Mouse (Mus musculus) heart, embryonic 13.5 days (tissue): ENCODE measurements around the gene Fbxl19. TPM values are rescaled to one million over a fixed set of nuclear protein-coding genes. Genes with fewer than 3 reads are reported as not detected.

Experiments
- ATAC-seq: fragments of 200-750 bp; cut with Nextera tagmentation; 2 replicates; pipeline ENCODE4 v1.8.0; 2017; ENCODE audit warnings: moderate TSS enrichment; ENCODE audit not compliant: insufficient number of reproducible peaks, low FRiP score, low TSS enrichment; ENCODE audit errors: extremely low read depth
- H3K27ac ChIP-seq: fragments of 300-500 bp; sonication (generic); replicated peaks from 2 replicates; pipeline ENCODE4 v1.5.1; 2015; ENCODE audit warnings: moderate library complexity, mild to moderate bottlenecking, inconsistent platforms
- H3K27me3 ChIP-seq: fragments of 300-500 bp; sonication (generic); replicated peaks from 2 replicates; pipeline ENCODE4 v1.6.1; 2015; ENCODE audit warnings: mild to moderate bottlenecking, inconsistent platforms
- H3K36me3 ChIP-seq: fragments of 300-500 bp; sonication (generic); 2 replicates; pipeline ENCODE4 v1.6.1; 2015; ENCODE audit warnings: mild to moderate bottlenecking, inconsistent platforms
- H3K4me1 ChIP-seq: fragments of 300-500 bp; sonication (generic); 2 replicates; pipeline ENCODE4 v1.6.1; 2015; ENCODE audit warnings: inconsistent platforms
- H3K4me2 ChIP-seq: fragments of 300-500 bp; sonication (generic); 2 replicates; pipeline ENCODE4 v1.6.1; 2015; ENCODE audit warnings: inconsistent platforms, mild to moderate bottlenecking, moderate library complexity
- H3K4me3 ChIP-seq: fragments of 300-500 bp; sonication (generic); 2 replicates; pipeline ENCODE4 v1.5.1; 2015; ENCODE audit warnings: moderate library complexity, mild to moderate bottlenecking, inconsistent platforms
- H3K9ac ChIP-seq: fragments of 300-500 bp; sonication (generic); 2 replicates; pipeline ENCODE4 v1.6.1; 2015; ENCODE audit warnings: inconsistent platforms, mild to moderate bottlenecking, moderate library complexity
- H3K9me3 ChIP-seq: fragments of 300-500 bp; sonication (generic); 2 replicates; pipeline ENCODE4 v1.6.1; 2016; ENCODE audit warnings: inconsistent platforms
- WGBS: fragments of 180-500 bp; shearing (Covaris S2); methylation state at CpG from one replicate; pipeline ENCODE4 v1.1.7; 2015; ENCODE audit warnings: mixed read lengths; 5-methylcytosine and 5-hydroxymethylcytosine counted together
- microRNA counts: library from miRNA; unstranded; fragments of <30 nt; microRNA quantifications from one replicate; lab custom pipeline; 2016
- microRNA-seq: library from miRNA; unstranded; fragments of <30 nt; microRNA quantifications from one replicate; pipeline ENCODE4, GENCODE M21; 2016
- polyA plus RNA-seq: library from polyadenylated mRNA; unstranded; fragments of >200 nt; fragmentation: Nextera tagmentation; extraction: Ambion mirVana; gene quantifications from 2 replicates; pipeline ENCODE4 v1.2.1, GENCODE M21; 2015

Fbxl19 gene
- polyA plus RNA-seq, 1 experiment from 2014 or later: 1.8 TPM

DNA sequence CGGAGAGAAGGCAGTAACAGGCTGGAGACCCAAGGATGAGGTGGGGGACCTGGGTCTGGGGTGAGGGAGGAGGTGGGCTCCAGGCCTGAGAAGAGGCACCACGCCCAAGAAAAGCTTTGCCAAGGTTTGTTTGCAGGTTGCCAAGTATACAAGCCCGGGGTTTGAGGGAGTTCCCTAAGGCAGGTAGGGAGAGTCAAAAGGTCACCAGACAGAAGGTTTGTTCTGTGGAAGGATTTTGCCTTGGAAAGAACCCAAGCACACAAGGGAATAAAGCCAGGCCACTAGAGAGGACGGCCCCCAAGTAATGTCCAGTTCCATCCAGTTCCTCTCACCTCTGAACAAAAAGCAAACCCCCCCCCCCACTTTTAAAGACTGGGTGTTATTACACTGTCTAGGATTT lies 66.9 kb downstream of the Fbxl19 start:
- Histone ChIP-seq H3K36me3 (peaks cover 8% of the 10 kb centered on the region; the same call in 1 of the 2 replicates), H3K4me2 (no peak overlapping the region), H3K4me3 (no peak overlapping the region), H3K9ac (no peak overlapping the region), H3K27me3 (no peaks in the 10 kb centered on the region), H3K27ac (no peak overlapping the region), H3K4me1 (peaks cover 14% of the 10 kb centered on the region), H3K9me3 (no peaks in the 10 kb centered on the region)
- 74% methylated on average over 4 of the region's 4 CpGs for WGBS
- no peak for ATAC-seq

- 62% methylated on average over 3 of the region's 3 CpGs for WGBS
- no peak for ATAC-seq
- peaks cover 14% of the 10 kb centered on the region for H3K4me1 ChIP-seq
- H3K27ac ChIP-seq: no peak overlapping the region
- H3K4me2 ChIP-seq: no peak overlapping the region
- no peaks in the 10 kb centered on the region for H3K27me3 ChIP-seq
- H3K9ac ChIP-seq: no peak overlapping the region
- H3K4me3 ChIP-seq: no peak overlapping the region
- H3K9me3 ChIP-seq: no peaks in the 10 kb centered on the region
- H3K36me3 ChIP-seq: peaks cover 8% of the 10 kb centered on the region; the same call in 1 of the 2 replicates
Observed at GRCm38 (mm10) chr7:127812292-127812691, 67.9 kb downstream of the Fbxl19 start.

DNA sequence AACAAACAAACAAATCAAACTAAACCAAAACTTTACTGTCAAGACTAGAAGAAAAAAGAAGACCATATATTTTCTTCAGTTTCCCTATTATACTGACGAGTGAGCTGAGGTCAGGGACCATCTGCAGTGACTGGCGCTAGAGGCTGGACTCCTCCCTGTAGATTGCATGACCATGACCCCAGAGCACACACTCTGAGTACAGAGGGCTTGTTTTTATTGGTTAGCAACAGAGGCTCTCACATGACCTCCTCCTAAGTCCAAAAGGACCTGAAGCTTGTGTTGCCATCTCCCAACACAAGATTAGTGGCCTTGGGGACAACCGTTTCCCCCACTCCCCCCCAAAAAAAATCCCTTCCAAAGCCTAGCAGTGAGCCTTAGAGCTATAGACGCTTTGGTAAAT lies 69.5 kb downstream of the Fbxl19 start:
- Histone ChIP-seq H3K4me2 (0 out of 2 replicates have a peak overlapping the region, but pooled peaks have one; percentile 14), H3K36me3 (peaks cover 8% of the 10 kb centered on the region; the same call in 1 of the 2 replicates), H3K9me3 (no peaks in the 10 kb centered on the region), H3K27ac (peak overlapping the region; percentile 53), H3K4me1 (peaks cover 14% of the 10 kb centered on the region), H3K9ac (no peak overlapping the region), H3K27me3 (no peaks in the 10 kb centered on the region), H3K4me3 (no peak overlapping the region)
- 73% methylated on average over 4 of the region's 4 CpGs for WGBS
- ATAC-seq: no peak

GRCm38 (mm10) chr7:127814241-127814921 lies 70.0 kb downstream of the Fbxl19 start:
- H3K9ac ChIP-seq: no peak overlapping the region
- peaks cover 8% of the 10 kb centered on the region; the same call in 1 of the 2 replicates for H3K36me3 ChIP-seq
- H3K27me3 ChIP-seq: no peaks in the 10 kb centered on the region
- ATAC-seq: no peak
- 0 out of 2 replicates have a peak overlapping the region, but pooled peaks have one; percentile 14 for H3K4me2 ChIP-seq
- WGBS: 65% methylated on average over 19 of the region's 19 CpGs
- no peak overlapping the region for H3K4me3 ChIP-seq
- H3K4me1 ChIP-seq: peaks cover 14% of the 10 kb centered on the region
- peak overlapping the region; percentile 53 for H3K27ac ChIP-seq
- H3K9me3 ChIP-seq: no peaks in the 10 kb centered on the region

GRCm38 (mm10) chr7:127815116-127815665 lies 70.8 kb downstream of the Fbxl19 start:
- Histone ChIP-seq H3K9ac (no peak overlapping the region; the same call in 1 of the 2 replicates), H3K4me2 (no peak overlapping the region), H3K4me3 (no peak overlapping the region), H3K36me3 (peaks cover 4% of the 10 kb centered on the region; the same call in 1 of the 2 replicates), H3K4me1 (peaks cover 14% of the 10 kb centered on the region), H3K9me3 (no peaks in the 10 kb centered on the region), H3K27ac (no peak overlapping the region; the same call in 1 of the 2 replicates), H3K27me3 (no peaks in the 10 kb centered on the region)
- ATAC-seq: no peak
- WGBS: 85% methylated on average over 15 of the region's 15 CpGs

- no peak overlapping the region for H3K4me2 ChIP-seq
- no peaks in the 10 kb centered on the region for H3K36me3 ChIP-seq
- 0 out of 2 replicates have a peak, but pooled peaks have one; percentile 14 for ATAC-seq
- H3K9ac ChIP-seq: peak overlapping the region; percentile 44
- no peaks in the 10 kb centered on the region for H3K27me3 ChIP-seq
- 54% methylated on average over 15 of the region's 15 CpGs for WGBS
- peaks cover 14% of the 10 kb centered on the region for H3K4me1 ChIP-seq
- H3K27ac ChIP-seq: no peak overlapping the region; the same call in 1 of the 2 replicates
- H3K9me3 ChIP-seq: no peaks in the 10 kb centered on the region
- H3K4me3 ChIP-seq: no peak overlapping the region
Observed at GRCm38 (mm10) chr7:127815954-127816821, 71.8 kb downstream of the Fbxl19 start.

DNA sequence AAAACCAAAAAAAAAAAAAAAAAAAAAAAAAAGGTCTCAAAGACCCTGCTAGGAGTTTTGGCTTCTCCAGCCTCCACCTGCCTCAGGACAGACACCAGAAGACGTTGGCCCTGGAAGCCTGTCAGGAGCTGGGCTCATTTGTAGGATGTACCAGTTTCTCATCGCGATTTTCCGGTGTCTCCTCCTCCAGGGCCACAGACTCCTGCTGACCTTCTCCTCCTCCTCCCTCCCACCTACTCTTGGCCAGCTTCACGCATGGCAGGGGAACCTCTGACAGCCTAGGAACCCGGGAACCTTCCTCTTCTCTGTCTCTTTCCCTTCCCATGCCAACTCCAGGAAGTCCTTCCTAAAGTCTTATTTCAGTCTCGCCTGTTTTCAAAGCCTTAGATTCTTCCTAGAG lies 72.7 kb downstream of the Fbxl19 start:
- no peak for ATAC-seq
- Histone ChIP-seq H3K4me3 (no peak overlapping the region), H3K27ac (no peak overlapping the region), H3K4me2 (no peak overlapping the region), H3K36me3 (no peaks in the 10 kb centered on the region), H3K9ac (no peak overlapping the region), H3K9me3 (no peaks in the 10 kb centered on the region), H3K27me3 (no peaks in the 10 kb centered on the region), H3K4me1 (peaks cover 14% of the 10 kb centered on the region)
- 68% methylated on average over 7 of the region's 7 CpGs for WGBS

- peaks cover 14% of the 10 kb centered on the region for H3K4me1 ChIP-seq
- no peaks in the 10 kb centered on the region for H3K27me3 ChIP-seq
- no peak overlapping the region for H3K27ac ChIP-seq
- H3K36me3 ChIP-seq: no peaks in the 10 kb centered on the region
- H3K4me3 ChIP-seq: no peak overlapping the region
- WGBS: 78% methylated on average over 5 of the region's 5 CpGs
- H3K9ac ChIP-seq: no peak overlapping the region
- no peaks in the 10 kb centered on the region for H3K9me3 ChIP-seq
- no peak overlapping the region for H3K4me2 ChIP-seq
- no peak for ATAC-seq
Observed at GRCm38 (mm10) chr7:127817776-127818175, 73.4 kb downstream of the Fbxl19 start.

MicroRNAs within 50 kb of the gene (microRNA counts, 519-probe panel; counts per million panel counts)
- 209 counts per million, percentile 61 among the panel's probes with 10 or more counts for microRNA mmu-miR-762 (lab: Ali Mortazavi, UCI)

Small RNA genes within 50 kb of the gene (microRNA-seq; reads per million reads assigned to microRNA genes)
- gene Mir762: not detected

Other genes with a start within 250 kb of the Fbxl19 start
- 30.9 and 33.1 TPM in 2 replicates for gene Srcap, start 232.6 kb upstream of the Fbxl19 start, polyA plus RNA-seq
- 9.4 TPM in 2 replicates for gene Gm42715, start 225.0 kb upstream of the Fbxl19 start, polyA plus RNA-seq
- 0.47 and 3.5 TPM in 2 replicates for gene Tmem265, start 183.2 kb upstream of the Fbxl19 start, polyA plus RNA-seq
- gene Phkg2, start 171.2 kb upstream of the Fbxl19 start, polyA plus RNA-seq: 30.2 and 34.3 TPM in 2 replicates
- 7.8 and 8.4 TPM in 2 replicates for gene Ccdc189, start 155.9 kb upstream of the Fbxl19 start, polyA plus RNA-seq
- 25.7 and 26.9 TPM in 2 replicates for gene Rnf40, start 155.8 kb upstream of the Fbxl19 start, polyA plus RNA-seq
- 8.4 and 9.5 TPM in 2 replicates for gene Zfp629, start 128.7 kb upstream of the Fbxl19 start, polyA plus RNA-seq
- 30.7 and 35.8 TPM in 2 replicates for gene Bcl7c, start 35.6 kb upstream of the Fbxl19 start, polyA plus RNA-seq
- 4.6 TPM in 2 replicates for gene Ctf1, start 31.8 kb upstream of the Fbxl19 start, polyA plus RNA-seq
- gene Ctf2, start 12.4 kb upstream of the Fbxl19 start, polyA plus RNA-seq: 0.08 TPM in 1 of 2 replicates, not detected in the other
- gene Orai3, start 25.3 kb downstream of the Fbxl19 start, polyA plus RNA-seq: 15.8 and 15.9 TPM in 2 replicates
- 12.6 and 17.0 TPM in 2 replicates for gene Setd1a, start 32.1 kb downstream of the Fbxl19 start, polyA plus RNA-seq
- gene Gm49388, start 41.1 kb downstream of the Fbxl19 start, polyA plus RNA-seq: not detected in 2 replicates
- 19.5 and 21.6 TPM in 2 replicates for gene Hsd3b7, start 56.1 kb downstream of the Fbxl19 start, polyA plus RNA-seq
- gene Stx4a, start 79.8 kb downstream of the Fbxl19 start, polyA plus RNA-seq: 39.2 and 48.9 TPM in 2 replicates
- gene Stx1b, start 80.0 kb downstream of the Fbxl19 start, polyA plus RNA-seq: 1.1 and 1.7 TPM in 2 replicates
- gene Zfp646, start 131.7 kb downstream of the Fbxl19 start, polyA plus RNA-seq: 5.6 and 6.6 TPM in 2 replicates
- 9.7 and 10.4 TPM in 2 replicates for gene Zfp668, start 132.3 kb downstream of the Fbxl19 start, polyA plus RNA-seq
- 1.4 and 1.5 TPM in 2 replicates for gene Prss53, start 146.4 kb downstream of the Fbxl19 start, polyA plus RNA-seq
- not detected in 2 replicates for gene Gm21974, start 150.9 kb downstream of the Fbxl19 start, polyA plus RNA-seq
- 109 and 120 TPM in 2 replicates for gene Vkorc1, start 151.1 kb downstream of the Fbxl19 start, polyA plus RNA-seq
- 145 and 150 TPM in 2 replicates for gene Bckdk, start 159.5 kb downstream of the Fbxl19 start, polyA plus RNA-seq
- gene Kat8, start 168.0 kb downstream of the Fbxl19 start, polyA plus RNA-seq: 25.1 and 27.0 TPM in 2 replicates
- 1.6 and 1.8 TPM in 2 replicates for gene Prss8, start 185.6 kb downstream of the Fbxl19 start, polyA plus RNA-seq
- 8.4 and 8.6 TPM in 2 replicates for gene Prss36, start 202.2 kb downstream of the Fbxl19 start, polyA plus RNA-seq
- 310 and 313 TPM in 2 replicates for gene Fus, start 222.9 kb downstream of the Fbxl19 start, polyA plus RNA-seq
- 39.1 and 42.6 TPM in 2 replicates for gene Pycard, start 249.3 kb downstream of the Fbxl19 start, polyA plus RNA-seq